Mouse (Mus musculus) mesoderm, embryonic 11.5 days (tissue): Measurements from ENCODE around the gene Vcpkmt.
"Not testable (repeated sequence)": the region's sequence is repeated elsewhere in the genome, so short reads cannot be mapped to it uniquely, and the experiment has no call there.

Experiments used
- DNase-seq: peaks from one replicate; pipeline ENCODE4 v3.0.0-alpha.2; 2012; ENCODE audit warnings: low read depth, low spot score

Gene Vcpkmt

GRCm38 (mm10) chr12:69582613-69583269 is at the start of gene Vcpkmt:
Gene Vcpkmt (minus strand): TSS chr12:69583028.
- peak; percentile 97 for DNase-seq

- not testable (repeated sequence) for DNase-seq
Measured at GRCm38 (mm10) chr12:69618590-69618989, 35.8 kb upstream of the Vcpkmt start.

GRCm38 (mm10) chr12:69604367-69604766 is 21.5 kb upstream of the Vcpkmt start:
- DNase-seq, result no peak

DNA sequence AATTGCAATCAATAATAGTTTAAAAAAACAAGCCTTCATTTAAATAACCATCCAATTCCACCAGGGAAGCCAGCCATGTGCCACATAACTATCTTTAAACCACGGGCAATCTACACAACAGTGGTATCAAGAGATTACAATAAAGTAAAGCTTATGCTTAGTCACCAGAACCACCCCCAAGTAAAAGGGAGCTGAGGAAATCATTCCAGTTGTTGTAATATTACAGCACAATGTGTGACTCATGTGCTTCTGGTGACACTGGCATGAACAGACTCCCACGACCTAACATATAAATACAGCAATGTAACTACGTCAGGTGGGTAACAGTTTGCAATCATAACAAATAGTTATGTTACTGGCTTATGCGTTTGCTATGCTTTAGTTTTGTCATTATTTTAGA is 14.6 kb upstream of the Vcpkmt start:
- DNase-seq, result no peak

DNA sequence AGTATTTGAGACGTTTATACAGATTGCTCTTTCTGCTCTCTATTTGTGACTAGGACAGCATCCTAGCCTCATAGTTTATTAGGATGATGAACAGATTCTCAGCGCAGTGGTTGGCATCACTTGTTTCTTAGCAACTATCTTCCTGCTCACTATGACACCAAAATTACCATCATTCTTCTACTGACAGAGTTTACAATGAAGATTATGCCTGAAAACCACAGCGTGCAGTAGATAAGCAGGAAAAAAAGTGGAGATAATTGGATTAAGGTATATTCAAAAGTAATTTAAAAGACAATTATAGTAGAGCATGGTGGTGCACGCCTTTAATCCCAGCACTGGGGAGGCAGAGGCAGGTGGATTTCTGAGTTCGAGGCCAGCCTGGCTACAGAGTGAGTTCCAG is 10.3 kb upstream of the Vcpkmt start:
- DNase-seq, result no peak

DNA sequence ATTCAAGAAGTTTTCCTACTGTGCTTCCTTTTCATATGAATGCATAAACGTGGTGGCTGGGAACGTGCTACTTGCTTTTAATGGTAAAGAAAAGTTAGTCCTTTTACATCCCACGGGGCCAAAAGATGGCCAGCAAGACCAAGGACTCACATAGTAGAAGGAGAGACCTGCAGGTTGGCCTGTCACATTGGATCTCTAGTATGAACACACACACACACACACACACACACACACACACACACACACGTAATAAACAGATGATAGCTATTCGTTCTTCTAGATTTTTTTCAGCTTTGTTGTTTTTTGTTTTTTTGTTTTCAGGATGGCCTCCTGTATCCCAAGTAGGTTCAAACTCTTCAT is 422 bp upstream of the Vcpkmt start:
- DNase-seq, result no peak

GRCm38 (mm10) chr12:69582216-69582612 is 614 bp downstream of the Vcpkmt start:
- no peak for DNase-seq

- DNase-seq, result no peak
Measured at GRCm38 (mm10) chr12:69579623-69580022, 3.2 kb downstream of the Vcpkmt start.

DNA sequence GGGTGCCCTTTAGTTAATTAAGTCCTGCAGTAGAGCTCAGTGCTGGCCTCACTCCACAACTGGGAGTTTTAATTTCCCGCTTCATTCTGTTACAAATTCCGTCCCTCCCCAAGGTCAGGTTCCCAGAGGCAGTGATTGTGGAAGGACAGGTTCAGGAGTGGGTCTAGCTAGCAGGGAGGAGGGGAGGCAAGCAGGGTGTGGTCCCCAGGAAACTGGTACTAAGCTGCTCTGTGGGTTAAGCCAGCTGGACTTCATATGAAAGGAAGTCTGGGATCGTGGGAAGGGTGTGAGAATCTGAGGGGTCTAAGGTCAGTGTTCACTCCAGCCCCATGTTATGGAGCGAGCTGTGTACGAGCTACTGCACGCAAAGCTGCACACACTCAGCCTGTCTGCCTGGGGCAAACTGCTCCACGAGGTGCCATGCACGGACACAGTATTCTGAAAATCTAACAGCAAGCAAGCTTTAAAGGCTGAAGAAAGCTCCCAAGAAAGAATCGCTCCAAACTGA is 6.7 kb downstream of the Vcpkmt start:
- DNase-seq, result no peak

- peak; percentile 87 for DNase-seq
Measured at GRCm38 (mm10) chr12:69573916-69574881, 8.6 kb downstream of the Vcpkmt start.

GRCm38 (mm10) chr12:69573271-69573670 is 9.6 kb downstream of the Vcpkmt start:
- no peak for DNase-seq

GRCm38 (mm10) chr12:69569926-69570325 is 12.9 kb downstream of the Vcpkmt start:
- no peak for DNase-seq

- DNase-seq, result no peak
Measured at GRCm38 (mm10) chr12:69568266-69568665, 14.6 kb downstream of the Vcpkmt start.

DNA sequence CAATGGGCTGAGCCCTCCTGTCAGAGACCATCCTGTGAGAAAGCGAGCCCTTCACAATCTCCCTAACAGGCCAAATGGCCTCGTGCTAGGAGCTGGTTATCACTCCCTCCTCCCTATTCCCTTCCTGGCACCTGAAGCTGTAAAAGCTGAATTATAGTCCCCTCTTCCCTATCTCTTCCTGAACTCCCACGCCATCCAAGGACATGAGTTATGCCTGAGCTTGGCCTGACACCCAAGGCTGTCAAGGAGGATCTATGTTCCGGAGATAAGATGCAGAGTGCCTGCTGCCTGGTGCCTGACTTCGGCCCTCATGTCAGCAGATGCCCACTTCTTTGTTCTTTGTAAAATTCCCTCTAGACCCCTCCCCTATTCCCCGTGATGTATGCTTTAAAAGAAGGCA is 21.8 kb downstream of the Vcpkmt start:
- DNase-seq, result not testable (repeated sequence)

- DNase-seq, result peak; percentile 36
Measured at GRCm38 (mm10) chr12:69556221-69556861, 26.5 kb downstream of the Vcpkmt start.

DNA sequence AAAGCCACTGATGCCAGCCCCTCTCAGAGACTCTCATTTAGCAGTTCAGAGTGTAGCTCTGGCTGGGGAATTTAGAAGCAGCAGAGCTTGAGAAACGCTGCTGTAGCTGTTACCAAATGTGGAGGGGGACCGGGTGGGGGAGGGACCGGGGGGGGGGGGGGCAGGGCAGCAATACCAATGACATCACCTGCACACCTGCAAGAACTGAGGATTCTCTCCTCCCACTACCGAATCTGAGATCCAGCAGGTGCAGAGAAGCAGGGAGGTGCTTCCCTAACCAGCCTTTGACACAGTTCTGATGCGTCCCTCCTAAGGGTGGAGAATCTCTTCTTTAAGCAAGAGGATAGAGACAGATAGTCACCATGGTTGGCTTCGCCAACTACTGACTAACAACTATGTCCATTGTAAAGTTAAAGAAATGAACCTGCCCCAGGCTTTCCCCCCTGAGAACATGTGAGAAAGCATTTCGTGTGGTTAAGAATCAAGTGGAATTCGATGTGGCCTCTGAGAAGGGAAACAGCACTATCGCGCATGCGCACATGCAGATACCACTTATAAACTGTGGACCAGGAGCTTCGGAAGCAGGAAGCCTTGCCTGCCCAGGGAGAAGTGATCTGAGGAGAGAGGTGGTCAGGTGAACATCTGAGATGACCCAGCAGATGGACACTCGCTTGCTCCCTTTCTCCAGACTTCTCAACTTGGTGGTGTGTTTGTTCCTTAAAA is 37.2 kb downstream of the Vcpkmt start:
- DNase-seq, result no peak

GRCm38 (mm10) chr12:69544994-69545393 is 37.8 kb downstream of the Vcpkmt start:
- DNase-seq, result no peak

DNA sequence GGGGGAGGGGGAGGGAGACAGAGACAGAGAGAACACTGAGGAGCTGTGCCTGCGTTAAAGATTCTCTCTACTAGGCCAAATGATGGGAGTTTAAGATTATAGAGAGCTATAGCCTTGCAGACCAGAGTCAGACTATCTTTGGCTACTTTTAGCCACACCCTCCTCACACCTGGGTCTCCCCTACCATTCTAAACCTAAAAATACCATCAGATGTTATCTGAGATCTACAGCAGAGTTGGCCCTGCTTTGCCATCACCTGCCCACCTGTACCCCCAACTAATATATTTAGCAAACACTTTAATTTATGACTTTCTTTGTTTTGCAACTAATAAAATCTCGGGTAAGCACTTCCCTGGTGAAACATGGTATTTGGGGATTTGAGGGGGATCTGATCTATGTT is 38.3 kb downstream of the Vcpkmt start:
- DNase-seq, result no peak

GRCm38 (mm10) chr12:69542376-69542775 is 40.5 kb downstream of the Vcpkmt start:
- DNase-seq, result no peak

DNA sequence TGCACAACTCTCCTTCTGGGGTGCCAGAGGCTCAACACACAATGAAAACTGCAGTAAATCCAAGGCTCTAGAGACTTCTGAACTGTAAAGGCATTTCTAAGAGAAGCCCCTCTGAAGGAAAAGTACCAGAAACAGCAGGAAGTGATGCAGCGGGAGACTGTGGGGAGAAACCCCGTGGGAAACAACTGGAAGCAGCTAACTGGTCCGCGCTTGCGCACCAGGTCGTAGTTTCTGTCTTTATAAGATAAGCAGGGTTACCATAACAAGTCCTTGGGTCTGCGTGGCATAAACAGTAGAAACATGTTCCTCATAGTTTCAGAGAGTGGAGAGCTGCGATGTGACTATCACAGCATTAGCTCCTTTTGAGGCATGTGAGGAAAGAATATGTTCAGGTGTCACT is 41.2 kb downstream of the Vcpkmt start:
- no peak for DNase-seq

DNA sequence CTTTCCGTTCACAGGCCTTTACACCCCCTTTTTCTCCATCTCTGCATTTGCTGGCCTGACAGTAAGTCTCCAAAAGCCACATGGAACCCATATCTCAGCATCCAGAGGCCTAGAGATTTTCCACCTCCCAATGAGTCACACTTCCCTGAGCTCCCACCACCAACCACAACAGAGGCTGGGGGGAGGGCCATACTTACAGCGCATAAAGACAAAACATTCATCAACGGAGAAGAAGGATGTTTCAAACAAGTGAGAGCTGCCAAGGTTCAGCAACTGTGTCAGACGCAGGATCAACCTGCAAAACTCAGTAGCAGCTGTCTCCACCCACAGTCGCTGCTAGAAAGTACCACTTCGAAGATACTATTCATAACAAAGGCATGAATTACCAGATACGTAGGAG is 43.5 kb downstream of the Vcpkmt start:
- no peak for DNase-seq
